Mouse (Mus musculus): Measurements from ENCODE around the gene Rnd1. TPM values are rescaled to one million over a fixed set of nuclear protein-coding genes. Genes with fewer than 3 reads are reported as not detected.

The Rnd1 gene
- polyA plus RNA-seq, 1 experiment from 2014 or later = 13.2 TPM

DNA sequence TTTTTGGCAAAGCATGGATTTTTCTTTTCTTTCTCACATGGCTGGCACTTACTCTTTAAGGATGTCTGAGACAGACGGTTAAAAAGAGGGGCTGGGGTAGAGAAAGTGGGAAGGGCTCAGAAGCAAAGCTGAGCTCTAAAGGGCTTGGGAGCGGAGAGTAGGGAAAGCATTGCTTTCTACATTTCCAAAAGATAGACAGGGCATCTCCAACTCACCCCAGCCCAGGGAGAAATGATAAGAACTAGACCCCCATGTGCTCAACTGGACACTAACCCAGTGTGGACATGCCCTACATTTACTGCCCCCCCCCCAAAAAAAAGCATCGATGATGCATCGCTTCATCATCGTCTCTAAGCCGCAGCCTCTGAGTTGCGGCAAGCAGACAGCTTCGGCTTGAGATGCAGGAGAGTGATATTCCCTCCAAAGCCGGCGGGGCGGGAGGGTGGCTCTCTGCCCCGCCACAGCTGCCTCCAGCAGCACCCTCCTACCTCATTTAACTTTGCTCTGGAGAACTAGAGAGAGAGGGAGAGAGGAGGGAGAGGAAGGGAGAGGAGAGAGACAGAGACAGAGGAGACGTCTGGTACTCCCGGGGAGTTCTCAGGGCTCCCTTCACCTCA, 1.5 kb downstream of the Rnd1 start:
- no peak for ATAC-seq (replicated peaks)
- Histone ChIP-seq H3K36me3 (replicated peaks) (no peaks in the 10 kb centered on the region), H3K4me1 (peaks cover 41% of the 10 kb centered on the region), H3K4me3 (peak overlapping the region; percentile 52), H3K4me2 (peak overlapping the region; percentile 98), H3K27ac (peak overlapping the region; percentile 71), H3K27me3 (replicated peaks) (no peaks in the 10 kb centered on the region), H3K9me3 (no peaks in the 10 kb centered on the region), H3K9ac (peak overlapping the region; percentile 42)
- WGBS = 4% methylated on average over 14 of the region's 14 CpGs

DNA sequence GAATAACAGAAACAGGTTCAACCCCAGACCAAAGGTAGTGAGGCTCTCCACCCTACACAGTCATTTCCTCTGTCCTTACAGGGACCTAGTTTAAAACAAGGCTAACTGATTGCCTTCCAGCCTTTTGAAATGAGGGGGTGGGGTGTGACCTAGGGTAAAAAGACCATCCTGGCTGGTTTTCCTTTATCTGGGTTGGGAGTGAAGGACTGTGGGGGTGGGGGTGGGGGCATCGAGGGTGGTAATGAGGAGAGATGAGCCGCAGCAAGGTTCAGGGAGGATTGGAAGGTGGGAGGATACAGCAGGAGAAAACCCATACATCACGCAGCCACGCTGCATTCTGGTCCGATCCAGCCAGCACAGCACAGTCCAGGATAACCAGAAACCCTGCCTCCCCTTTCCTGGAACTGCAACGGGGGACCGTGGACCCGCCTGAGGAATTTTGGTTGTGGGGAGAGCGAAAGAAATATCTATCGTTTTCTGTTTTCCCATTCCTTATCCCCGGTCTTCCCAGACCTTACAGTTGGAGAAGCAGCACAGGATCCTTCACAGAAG, 2.2 kb downstream of the Rnd1 start:
- peak overlapping the region; percentile 98 for H3K4me2 ChIP-seq
- H3K27me3 ChIP-seq (replicated peaks) = no peaks in the 10 kb centered on the region
- peak; percentile 7; the same call in 1 of the 2 replicates for ATAC-seq (replicated peaks)
- WGBS = 15% methylated on average over 11 of the region's 11 CpGs
- H3K36me3 ChIP-seq (replicated peaks) = no peaks in the 10 kb centered on the region
- peak overlapping the region; percentile 42 for H3K9ac ChIP-seq
- H3K4me3 ChIP-seq = peak overlapping the region; percentile 52
- H3K4me1 ChIP-seq = peaks cover 41% of the 10 kb centered on the region
- no peaks in the 10 kb centered on the region for H3K9me3 ChIP-seq
- H3K27ac ChIP-seq = peak overlapping the region; percentile 71

DNA sequence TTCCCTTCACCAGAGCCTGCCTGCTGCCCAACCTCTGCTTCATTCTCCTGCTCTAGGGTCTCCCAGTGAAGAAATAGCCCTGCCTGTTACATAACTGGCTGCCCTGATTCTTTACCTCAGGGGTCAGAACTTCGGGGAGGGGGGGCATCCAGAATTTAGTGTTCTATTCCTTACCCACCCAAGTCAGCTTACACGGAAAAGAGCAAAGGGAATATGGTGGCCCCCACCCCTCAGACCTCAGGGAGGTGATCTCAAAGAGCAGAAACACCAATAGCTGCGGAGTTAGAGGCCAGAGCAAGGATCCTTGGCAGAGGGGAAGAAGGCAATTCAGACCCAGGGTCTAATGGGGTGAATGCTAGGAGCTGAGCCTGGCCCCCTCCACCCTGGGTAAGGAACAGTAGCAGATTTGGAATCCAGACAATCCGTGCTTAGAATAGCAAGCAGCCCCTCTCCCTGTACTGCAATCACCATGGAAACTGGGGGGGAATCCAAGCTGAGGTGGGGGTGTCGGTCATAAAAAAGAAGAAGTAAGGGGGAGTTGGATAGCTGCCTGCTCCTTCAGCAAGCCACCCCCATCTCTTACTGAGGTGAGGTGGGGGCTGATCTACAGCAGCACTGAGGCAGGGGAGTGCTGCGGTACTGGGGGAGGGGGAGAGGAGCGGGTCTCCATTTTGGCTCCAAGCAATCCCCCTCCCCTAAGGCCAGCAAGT, 2.8 kb downstream of the Rnd1 start:
- ATAC-seq (replicated peaks) = peak; percentile 62
- no peaks in the 10 kb centered on the region for H3K36me3 ChIP-seq (replicated peaks)
- H3K4me3 ChIP-seq = peak overlapping the region; percentile 52
- no peaks in the 10 kb centered on the region for H3K27me3 ChIP-seq (replicated peaks)
- H3K9ac ChIP-seq = peak overlapping the region; percentile 42
- H3K4me2 ChIP-seq = peak overlapping the region; percentile 98
- H3K4me1 ChIP-seq = peaks cover 41% of the 10 kb centered on the region
- H3K27ac ChIP-seq = peak overlapping the region; percentile 71
- WGBS = 14% methylated on average over 7 of the region's 7 CpGs
- H3K9me3 ChIP-seq = no peaks in the 10 kb centered on the region

DNA sequence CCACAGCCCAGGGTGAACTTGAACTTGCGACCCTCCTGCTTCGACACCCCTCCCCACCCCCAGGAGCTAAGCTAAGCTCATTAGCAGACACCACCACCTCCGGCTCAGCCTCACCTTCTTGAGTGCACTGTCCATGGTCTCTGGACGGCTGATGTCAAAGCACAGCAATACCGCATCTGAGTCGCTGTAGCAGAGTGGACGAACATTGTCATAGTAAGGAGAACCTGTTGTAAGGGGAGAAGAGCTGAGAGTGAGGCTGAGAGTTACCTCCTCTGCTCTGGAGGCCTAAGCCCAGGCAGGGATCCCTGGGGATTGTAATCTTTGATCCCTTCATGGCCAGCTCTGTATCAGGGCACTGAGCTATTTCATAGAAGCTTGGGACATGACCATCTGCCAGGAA, 3.5 kb downstream of the Rnd1 start:
- Histone ChIP-seq H3K27me3 (replicated peaks) (no peaks in the 10 kb centered on the region), H3K4me2 (peak overlapping the region; percentile 98), H3K9me3 (no peaks in the 10 kb centered on the region), H3K4me1 (peaks cover 41% of the 10 kb centered on the region), H3K9ac (no peak overlapping the region), H3K36me3 (replicated peaks) (no peaks in the 10 kb centered on the region), H3K4me3 (0 out of 2 replicates have a peak overlapping the region, but pooled peaks have one; percentile 52), H3K27ac (peak overlapping the region; percentile 71; the same call in 1 of the 2 replicates)
- no peak for ATAC-seq (replicated peaks)
- WGBS = 74% methylated on average over 7 of the region's 7 CpGs

DNA sequence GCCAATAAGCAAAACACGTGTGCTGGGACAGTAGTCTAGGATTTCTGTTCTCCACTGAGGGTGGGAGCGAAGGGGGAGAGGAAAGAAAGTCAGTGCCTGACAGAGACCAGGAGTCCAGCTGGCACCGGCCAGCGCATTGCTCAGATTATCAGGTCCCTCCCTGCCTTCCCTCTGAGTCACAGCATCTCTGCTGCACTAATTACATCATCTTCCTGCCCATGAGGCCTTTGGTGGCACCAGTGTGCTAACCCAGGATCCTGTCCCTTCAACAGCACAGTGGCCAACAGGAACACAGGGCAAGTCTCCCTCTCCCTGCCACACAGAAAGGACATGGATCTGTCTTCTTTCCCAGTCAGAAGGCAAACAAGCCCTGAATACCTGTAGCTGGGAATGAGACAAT, 4.7 kb downstream of the Rnd1 start:
- no peak overlapping the region for H3K9ac ChIP-seq
- no peak overlapping the region for H3K27ac ChIP-seq
- no peaks in the 10 kb centered on the region for H3K9me3 ChIP-seq
- no peaks in the 10 kb centered on the region for H3K36me3 ChIP-seq (replicated peaks)
- ATAC-seq (replicated peaks) = no peak
- WGBS = 80% methylated on average over 4 of the region's 4 CpGs
- H3K4me2 ChIP-seq = no peak overlapping the region
- no peak overlapping the region for H3K4me3 ChIP-seq
- H3K4me1 ChIP-seq = peaks cover 40% of the 10 kb centered on the region
- H3K27me3 ChIP-seq (replicated peaks) = no peaks in the 10 kb centered on the region

DNA sequence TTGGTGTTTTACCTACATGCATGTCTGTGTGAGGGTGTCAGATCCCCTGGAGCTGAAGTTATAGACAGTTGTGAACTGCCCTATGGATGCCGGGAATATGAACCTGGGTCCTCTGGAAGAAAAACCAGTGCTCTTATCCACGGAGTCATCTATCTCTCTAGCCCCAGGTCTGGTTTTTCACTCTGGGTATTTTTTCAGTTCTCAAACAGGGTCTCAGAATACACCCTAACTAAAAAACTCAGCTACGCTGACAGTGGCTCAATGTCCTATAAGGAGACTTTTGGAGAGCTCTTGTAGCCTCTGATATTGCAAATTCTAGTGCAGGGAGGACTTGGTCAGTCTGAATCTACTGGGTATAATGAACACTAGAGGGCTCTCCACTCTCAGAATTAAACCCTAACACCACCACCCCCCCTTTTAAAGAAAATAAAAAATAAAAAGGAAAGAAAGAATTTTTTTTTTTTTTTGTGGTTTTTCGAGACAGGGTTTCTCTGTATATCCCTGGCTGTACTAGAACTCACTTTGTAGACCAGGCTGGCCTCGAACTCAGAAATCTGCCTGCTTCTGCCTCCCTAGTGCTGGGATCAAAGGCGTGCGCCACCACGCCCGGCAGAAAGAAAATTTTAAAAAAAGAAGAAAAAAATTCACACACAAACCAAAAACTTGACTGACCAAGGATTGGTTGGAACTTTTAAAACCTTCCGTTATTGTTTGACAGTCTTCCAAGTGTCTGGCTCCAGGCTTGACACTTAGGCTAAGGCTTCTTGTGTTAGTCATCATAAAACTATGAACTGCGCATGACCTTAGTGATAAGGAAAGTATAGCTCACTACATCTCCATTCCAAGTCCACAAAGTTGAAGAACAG, 13.0 kb downstream of the Rnd1 start:
- H3K9me3 ChIP-seq = no peaks in the 10 kb centered on the region
- H3K4me1 ChIP-seq = peaks cover 7% of the 10 kb centered on the region
- no peaks in the 10 kb centered on the region for H3K36me3 ChIP-seq (replicated peaks)
- WGBS = 82% methylated on average over 11 of the region's 11 CpGs
- no peak overlapping the region for H3K9ac ChIP-seq
- no peak overlapping the region for H3K4me2 ChIP-seq
- H3K27ac ChIP-seq = no peak overlapping the region
- ATAC-seq (replicated peaks) = no peak
- no peak overlapping the region for H3K4me3 ChIP-seq
- H3K27me3 ChIP-seq (replicated peaks) = no peaks in the 10 kb centered on the region

DNA sequence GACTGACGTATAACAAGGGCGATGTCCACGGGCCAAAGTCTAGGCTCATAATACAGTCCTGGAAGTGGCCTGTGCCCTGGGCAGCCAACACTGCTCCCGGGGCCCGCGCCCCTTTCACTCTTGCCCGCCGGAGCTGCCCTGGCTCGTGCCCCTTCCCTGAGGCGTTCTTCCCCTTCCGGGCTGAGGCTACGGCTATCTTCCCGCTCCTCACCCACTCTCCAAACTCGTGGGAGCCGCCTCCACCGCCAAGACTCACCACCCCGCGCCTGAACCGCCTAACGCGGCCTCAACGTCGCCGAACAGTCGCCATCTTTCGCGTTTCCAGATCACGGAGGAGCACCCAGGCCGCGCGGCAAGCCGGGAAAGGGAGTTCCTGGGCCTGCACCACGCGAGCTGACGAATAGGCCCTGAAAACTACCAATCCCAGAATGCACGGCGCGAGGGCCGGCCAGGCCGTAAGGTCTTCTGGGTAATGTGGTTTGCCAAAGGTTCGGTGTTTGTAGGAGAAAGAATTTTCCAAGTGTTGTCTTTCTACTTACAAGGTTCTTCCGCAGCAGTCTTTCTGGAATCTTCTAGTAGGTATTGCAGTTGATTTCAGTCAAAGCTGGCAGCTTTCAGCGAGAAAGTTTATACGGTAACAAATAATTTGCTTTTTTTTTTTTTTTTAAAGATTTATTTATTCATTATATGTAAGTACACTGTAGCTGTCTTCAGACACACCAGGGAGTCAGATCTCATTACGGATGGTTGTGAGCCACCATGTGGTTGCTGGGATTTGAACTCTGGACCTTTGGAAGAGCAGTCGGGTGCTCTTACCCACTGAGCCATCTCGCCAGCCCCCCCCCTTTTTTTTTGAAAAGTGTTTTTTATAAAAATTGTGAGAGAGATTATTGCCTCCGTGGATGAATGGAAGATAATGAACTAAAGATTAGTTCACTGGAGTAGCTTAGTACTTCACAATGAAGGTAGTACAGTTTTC, 14.4 kb downstream of the Rnd1 start, which contains the start of gene Ddx23:
Gene Ddx23, minus strand, starts transcription at position 328 of the 979 bp plus-strand sequence.
- H3K4me2 ChIP-seq = peak within 1 kb of the TSS; percentile 56
- peaks cover 7% of the 10 kb centered on the region for H3K4me1 ChIP-seq
- peak within 1 kb of the TSS; percentile 92 for H3K27ac ChIP-seq
- H3K9ac ChIP-seq = peak within 1 kb of the TSS; percentile 85
- peaks cover 7% of the 10 kb centered on the region for H3K36me3 ChIP-seq (replicated peaks)
- 4% methylated on average over 48 of the region's 48 CpGs for WGBS
- H3K27me3 ChIP-seq (replicated peaks) = no peaks in the 10 kb centered on the region
- no peaks in the 10 kb centered on the region for H3K9me3 ChIP-seq
- peak; percentile 97 for ATAC-seq (replicated peaks)
- H3K4me3 ChIP-seq = peak within 1 kb of the TSS; percentile 93

DNA sequence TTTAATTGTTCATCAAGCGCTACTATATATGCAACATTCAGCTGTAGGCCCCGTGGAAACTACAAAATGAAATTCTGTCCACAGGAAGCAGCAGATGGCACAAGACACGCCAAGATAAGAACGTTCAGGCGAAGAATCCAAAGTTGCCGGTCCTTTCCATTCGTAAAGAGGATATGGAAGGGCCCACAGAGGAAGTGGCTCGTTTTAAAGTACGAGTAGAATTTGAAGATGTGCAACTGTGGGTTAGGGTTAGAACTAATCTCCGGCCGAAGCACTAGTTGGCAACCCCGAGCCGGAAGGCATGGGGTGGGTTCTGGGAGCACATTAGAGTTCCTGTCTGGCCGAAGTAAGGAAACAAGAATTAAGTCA, 15.1 kb downstream of the Rnd1 start:
- ATAC-seq (replicated peaks) = peak; percentile 7; the same call in 1 of the 2 replicates
- H3K27ac ChIP-seq = peak overlapping the region; percentile 92
- H3K36me3 ChIP-seq (replicated peaks) = peaks cover 13% of the 10 kb centered on the region
- peak overlapping the region; percentile 85 for H3K9ac ChIP-seq
- no peaks in the 10 kb centered on the region for H3K9me3 ChIP-seq
- H3K27me3 ChIP-seq (replicated peaks) = no peaks in the 10 kb centered on the region
- H3K4me1 ChIP-seq = peaks cover 7% of the 10 kb centered on the region
- peak overlapping the region; percentile 56 for H3K4me2 ChIP-seq
- 1% methylated on average over 14 of the region's 14 CpGs for WGBS
- H3K4me3 ChIP-seq = peak overlapping the region; percentile 93

DNA sequence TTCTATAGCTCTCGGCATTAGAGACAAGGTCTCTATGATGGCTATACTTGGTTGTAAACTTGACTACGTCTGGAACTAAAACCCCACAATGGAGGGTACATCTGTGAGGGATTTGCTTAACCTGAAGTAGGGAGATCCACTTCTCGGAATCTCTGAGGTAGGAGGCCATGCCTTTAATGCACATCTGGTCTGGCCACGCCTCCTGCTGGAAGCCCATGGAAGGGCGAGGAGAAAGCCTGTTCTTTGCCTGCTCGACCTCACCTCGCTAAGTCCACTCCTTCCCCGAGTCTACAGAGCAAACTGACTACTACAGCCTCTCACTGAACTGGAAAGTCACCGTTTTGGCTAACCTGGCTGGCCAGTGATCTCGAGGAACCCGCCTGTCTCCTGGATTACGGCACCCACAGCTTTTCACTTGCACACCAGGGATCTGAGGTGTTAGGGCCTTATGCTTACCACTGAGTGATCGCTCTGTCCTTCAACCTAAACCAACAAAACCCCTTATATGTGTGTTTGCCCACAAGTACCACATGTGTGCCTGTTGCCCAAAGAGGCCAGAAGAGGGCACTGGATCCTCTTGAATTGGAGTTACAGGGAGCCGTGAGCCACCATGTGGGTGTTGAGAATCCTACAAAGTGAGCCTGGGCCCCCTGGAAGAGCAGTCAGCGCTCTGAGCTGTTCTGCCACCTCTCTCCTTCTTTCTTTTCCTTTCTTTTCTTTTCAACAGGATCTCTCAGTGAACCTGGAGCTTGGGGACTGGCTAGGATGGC, 20.1 kb downstream of the Rnd1 start:
- ATAC-seq (replicated peaks) = no peak

DNA sequence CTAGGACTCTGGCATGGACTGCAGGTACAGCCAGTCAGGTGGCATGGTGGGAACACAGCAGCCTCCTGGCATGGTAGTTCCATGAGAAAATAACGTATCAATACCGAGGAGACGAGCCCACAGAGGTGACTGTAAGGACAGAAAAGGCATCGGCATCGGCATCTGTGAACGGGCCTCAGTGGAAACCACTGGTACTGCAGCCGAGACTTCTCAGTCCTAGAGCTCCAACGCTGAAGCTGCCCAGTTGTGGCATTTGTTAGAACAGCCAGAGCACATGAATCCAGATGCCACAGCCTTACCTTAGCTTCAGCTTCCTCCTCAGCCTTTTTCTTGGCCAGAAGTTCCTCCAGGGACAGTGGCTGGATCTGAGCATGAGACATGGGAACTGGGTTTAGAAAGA, 25.1 kb downstream of the Rnd1 start:
- no peak for ATAC-seq (replicated peaks)
- Histone ChIP-seq H3K36me3 (replicated peaks) (peaks cover 76% of the 10 kb centered on the region), H3K9me3 (no peaks in the 10 kb centered on the region), H3K27me3 (replicated peaks) (no peaks in the 10 kb centered on the region), H3K27ac (no peak overlapping the region), H3K4me3 (no peak overlapping the region), H3K4me1 (no peaks in the 10 kb centered on the region), H3K4me2 (no peak overlapping the region), H3K9ac (no peak overlapping the region)
- WGBS = 94% methylated on average over 8 of the region's 8 CpGs

More for the DNA sequence above, 20.1 kb downstream of the Rnd1 start:
- H3K4me2 ChIP-seq = no peak overlapping the region
- H3K4me3 ChIP-seq = no peak overlapping the region
- H3K9ac ChIP-seq = no peak overlapping the region
- peaks cover 7% of the 10 kb centered on the region for H3K4me1 ChIP-seq
- H3K27ac ChIP-seq = no peak overlapping the region
- H3K36me3 ChIP-seq (replicated peaks) = peaks cover 50% of the 10 kb centered on the region
- H3K9me3 ChIP-seq = no peaks in the 10 kb centered on the region
- no peaks in the 10 kb centered on the region for H3K27me3 ChIP-seq (replicated peaks)
- WGBS = 86% methylated on average over 15 of the region's 15 CpGs

All from midbrain, embryonic 15.5 days (tissue).